Mouse (Mus musculus) liver, embryonic 14.5 days (tissue): ENCODE data around the gene Map4k5. TPM values are rescaled to one million over a fixed set of nuclear protein-coding genes. Genes with fewer than 3 reads are reported as not detected.

Experiments used
- ATAC-seq: fragments of 200-750 bp; cut with Nextera tagmentation; 2 replicates; pipeline ENCODE4 v1.8.0; 2017; ENCODE audit warnings: moderate number of reproducible peaks, mild to moderate bottlenecking, moderate library complexity; ENCODE audit not compliant: insufficient read depth
- DNase-seq, 3 experiments: peaks; one replicate each; pipeline ENCODE4 v3.0.0-alpha.2; 2012 to 2013; ENCODE audit warnings: low read depth in 3 of 3, low spot score in 3 of 3
- H3K27ac ChIP-seq: fragments of 300-500 bp; sonication (generic); 2 replicates; pipeline ENCODE4 v1.5.1; 2014; ENCODE audit warnings: moderate library complexity, mild to moderate bottlenecking, control low read depth, inconsistent platforms
- H3K27me3 ChIP-seq: fragments of 300-500 bp; sonication (generic); 2 replicates; pipeline ENCODE4 v1.6.1; 2014; ENCODE audit warnings: mild to moderate bottlenecking, low read length, moderate library complexity; ENCODE audit not compliant: control insufficient read depth, insufficient read depth
- H3K36me3 ChIP-seq: fragments of 300-500 bp; sonication (generic); replicated peaks from 2 replicates; pipeline ENCODE4 v1.6.1; 2014; ENCODE audit warnings: low read depth; ENCODE audit not compliant: control insufficient read depth, insufficient read depth
- H3K4me1 ChIP-seq, 2 experiments: fragments of 200-500 bp in 1 of 2; fragments of 300-500 bp in 1 of 2; sonication (generic) in 1 of 2; replicated peaks; 2 replicates each; pipeline ENCODE4 v1.6.1; 2012 to 2014; ENCODE audit warnings: antibody characterized with exemption in 1 of 2, inconsistent platforms in 1 of 2, low read length in 1 of 2; ENCODE audit not compliant: control insufficient read depth in 2 of 2, insufficient read depth in 2 of 2
- H3K4me2 ChIP-seq: fragments of 300-500 bp; sonication (generic); 2 replicates; pipeline ENCODE4 v1.6.1; 2014; ENCODE audit warnings: low read depth, mild to moderate bottlenecking, control low read depth, moderate library complexity
- H3K4me3 ChIP-seq, 2 experiments: fragments of 200-500 bp in 1 of 2; fragments of 300-500 bp in 1 of 2; sonication (generic) in 1 of 2; 2 replicates each; pipeline ENCODE4 v1.5.1; 2012 to 2014; ENCODE audit warnings: low read depth in 2 of 2, low read length in 2 of 2, mild to moderate bottlenecking in 2 of 2, control low read depth in 1 of 2, inconsistent platforms in 1 of 2, moderate library complexity in 1 of 2; ENCODE audit not compliant: insufficient read depth in 1 of 2
- H3K9ac ChIP-seq: fragments of 300-500 bp; sonication (generic); replicated peaks from 2 replicates; pipeline ENCODE4 v1.6.1; 2014; ENCODE audit warnings: mild to moderate bottlenecking, control low read depth, moderate library complexity
- H3K9me3 ChIP-seq: fragments of 300-500 bp; sonication (generic); 2 replicates; pipeline ENCODE4 v1.6.1; 2016; ENCODE audit warnings: low read length, mixed read lengths; ENCODE audit not compliant: control insufficient read depth
- CTCF ChIP-seq: IDR thresholded peaks from 2 replicates; pipeline ENCODE4 v1.5.1; 2016; ENCODE audit warnings: antibody characterized with exemption, low read depth, control low read depth
- EP300 ChIP-seq: IDR thresholded peaks from 2 replicates; pipeline ENCODE4 v1.6.1; 2016; ENCODE audit warnings: antibody characterized with exemption, low read depth
- WGBS: fragments of 180-500 bp; shearing (Covaris S2); extraction: QIAGEN DNeasy Blood & Tissue Kit; methylation state at CpG from one replicate; pipeline ENCODE4 v1.1.7; 2014; ENCODE audit not compliant: insufficient replicate concordance; 5-methylcytosine and 5-hydroxymethylcytosine counted together
- polyA plus RNA-seq, 2 experiments: library from polyadenylated mRNA; depleted of rRNA in 1 of 2; stranded (reverse) in 1 of 2; unstranded in 1 of 2; fragments of >200 nt; fragmentation: Nextera tagmentation in 1 of 2; extraction: Ambion mirVana in 1 of 2; gene quantifications; 2 replicates each; pipeline versions ENCODE4 v1.2.1 to v1.2.3; 2012 to 2014

Gene Map4k5
- polyA plus RNA-seq, 2 experiments, result 13.6 to 26.9 TPM

DNA sequence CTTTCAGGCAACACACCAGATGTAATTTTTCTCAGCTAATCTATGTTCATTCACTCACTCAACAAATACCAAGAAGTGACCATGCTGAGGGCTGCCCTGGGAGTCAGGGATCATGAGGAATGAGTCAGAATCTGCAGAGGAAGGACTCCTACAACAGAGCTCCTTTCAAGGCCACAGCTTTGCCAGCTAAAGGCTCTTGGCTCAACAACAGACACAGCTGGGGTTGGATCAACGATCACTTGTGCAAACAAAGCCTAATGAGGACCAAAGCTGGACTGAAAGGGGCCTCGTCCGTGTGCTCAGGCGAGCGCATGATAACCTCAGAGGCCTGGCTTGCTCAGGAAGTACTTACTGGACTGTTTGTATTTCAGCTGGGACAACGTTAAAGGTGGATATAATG, 78.7 kb downstream of the Map4k5 start:
- peaks cover 75% of the 10 kb centered on the region for H3K36me3 ChIP-seq
- no peak overlapping the region for H3K27ac ChIP-seq
- WGBS, result 58% methylated on average over 6 of the region's 6 CpGs
- DNase-seq (no peak), ATAC-seq (no peak)
- TF ChIP-seq CTCF (no peak), EP300 (no peak)
- no peaks in the 10 kb centered on the region for H3K9me3 ChIP-seq
- no peak overlapping the region for H3K9ac ChIP-seq
- H3K4me1 ChIP-seq, result peaks cover 0 to 4% of the 10 kb centered on the region in 2 experiments; a peak in 1 of 4 replicates
- H3K27me3 ChIP-seq, result no peaks in the 10 kb centered on the region
- no peak overlapping the region for H3K4me2 ChIP-seq
- no peak overlapping the region for H3K4me3 ChIP-seq

DNA sequence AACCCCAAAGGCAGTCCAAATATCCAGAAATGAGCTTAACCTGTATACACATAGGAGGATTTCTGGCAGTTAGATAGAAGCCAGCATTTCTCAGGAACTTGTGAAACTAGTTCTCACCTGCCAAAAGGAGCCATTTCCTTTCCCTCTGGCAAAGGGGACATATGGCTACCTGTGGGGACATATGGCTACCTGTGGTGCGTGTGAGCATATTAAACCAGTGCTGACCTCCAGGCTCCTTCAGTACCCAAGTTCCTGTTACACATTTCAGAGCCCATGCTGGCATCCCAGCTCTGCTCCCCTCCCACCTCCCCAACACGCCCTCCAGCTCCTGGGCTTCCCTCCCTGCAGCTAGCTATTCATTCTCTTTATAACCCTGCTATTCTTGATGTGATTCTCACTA, 79.4 kb downstream of the Map4k5 start:
- no peaks in the 10 kb centered on the region for H3K9me3 ChIP-seq
- no peak for TF ChIP-seq EP300
- no peak for TF ChIP-seq CTCF
- WGBS, result 88% methylated on average over 2 of the region's 2 CpGs
- H3K9ac ChIP-seq, result no peak overlapping the region
- no peak overlapping the region for H3K4me2 ChIP-seq
- DNase-seq (no peak), ATAC-seq (no peak)
- H3K36me3 ChIP-seq, result peaks cover 75% of the 10 kb centered on the region
- no peaks in the 10 kb centered on the region for H3K27me3 ChIP-seq
- peaks cover 0 to 4% of the 10 kb centered on the region in 2 experiments; a peak in 1 of 4 replicates for H3K4me1 ChIP-seq
- H3K27ac ChIP-seq, result no peak overlapping the region
- no peak overlapping the region for H3K4me3 ChIP-seq

DNA sequence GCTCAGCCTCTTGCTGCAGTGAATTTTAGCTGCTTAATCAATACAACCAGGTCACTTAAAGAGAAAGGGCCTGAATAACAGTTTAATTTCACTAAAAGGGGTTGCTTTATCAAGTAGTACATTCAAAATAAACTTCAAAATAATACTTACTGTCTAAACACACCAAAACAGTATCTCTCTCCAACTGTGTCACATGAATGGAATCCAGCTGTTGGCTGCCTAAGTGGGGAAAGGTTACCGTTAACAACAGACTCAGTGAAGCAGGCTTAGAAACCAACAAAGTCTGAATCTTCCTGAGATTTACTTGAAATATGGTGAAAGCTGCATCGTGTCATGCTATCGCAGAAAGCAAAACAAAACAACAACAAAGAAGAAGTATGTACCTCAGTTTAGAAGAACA, 80.0 kb downstream of the Map4k5 start:
- ATAC-seq (no peak), DNase-seq (no peak)
- H3K27me3 ChIP-seq, result no peaks in the 10 kb centered on the region
- no peak overlapping the region for H3K4me3 ChIP-seq
- TF ChIP-seq EP300 (no peak), CTCF (no peak)
- H3K36me3 ChIP-seq, result peaks cover 73% of the 10 kb centered on the region
- no peak overlapping the region for H3K27ac ChIP-seq
- H3K9me3 ChIP-seq, result no peaks in the 10 kb centered on the region
- H3K9ac ChIP-seq, result no peak overlapping the region
- H3K4me2 ChIP-seq, result no peak overlapping the region
- peaks cover 0 to 4% of the 10 kb centered on the region in 2 experiments; a peak in 1 of 4 replicates for H3K4me1 ChIP-seq
- WGBS, result 87% methylated on average over 3 of the region's 3 CpGs

GRCm38 (mm10) chr12:69811976-69812375, 81.0 kb downstream of the Map4k5 start:
- Histone ChIP-seq H3K9ac (no peak overlapping the region), H3K4me3 (no peak overlapping the region), H3K27ac (no peak overlapping the region), H3K4me1 (peaks cover 0 to 4% of the 10 kb centered on the region in 2 experiments; a peak in 1 of 4 replicates), H3K9me3 (no peaks in the 10 kb centered on the region), H3K36me3 (peaks cover 72% of the 10 kb centered on the region), H3K27me3 (no peaks in the 10 kb centered on the region), H3K4me2 (no peak overlapping the region)
- ATAC-seq (no peak), DNase-seq (no peak)
- 49% methylated on average over 1 of the region's 1 CpGs for WGBS
- TF ChIP-seq EP300 (no peak), CTCF (no peak)

DNA sequence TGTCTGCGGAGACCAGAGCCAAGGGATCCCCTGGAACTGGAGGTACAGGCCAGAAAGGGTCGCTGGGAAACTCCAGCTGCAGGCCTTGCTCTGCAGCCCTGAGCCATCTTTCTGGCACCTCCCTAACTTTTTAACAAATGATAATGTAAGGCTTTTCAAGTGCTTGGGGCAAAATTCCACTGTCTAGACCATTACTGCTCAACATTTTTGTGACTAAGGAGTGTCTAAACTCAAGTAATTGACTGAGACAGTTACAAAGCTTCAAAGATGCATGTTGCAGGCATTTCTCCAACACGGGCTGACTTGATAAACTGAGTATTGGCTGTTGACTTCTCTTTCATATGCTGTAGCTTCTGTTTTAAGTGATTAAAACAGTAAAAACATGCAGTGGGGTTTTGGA, 83.6 kb downstream of the Map4k5 start:
- TF ChIP-seq EP300, result no peak
- WGBS, result 80% methylated on average over 3 of the region's 3 CpGs
- peaks cover 63% of the 10 kb centered on the region for H3K36me3 ChIP-seq

More for the DNA sequence above, 83.6 kb downstream of the Map4k5 start:
- DNase-seq (no peak), ATAC-seq (no peak)
- Histone ChIP-seq H3K9me3 (no peaks in the 10 kb centered on the region), H3K27ac (no peak overlapping the region), H3K4me3 (no peak overlapping the region), H3K4me1 (peaks cover 0 to under 1% of the 10 kb centered on the region in 2 experiments; a peak in 2 of 4 replicates), H3K9ac (no peak overlapping the region), H3K27me3 (no peaks in the 10 kb centered on the region), H3K4me2 (no peak overlapping the region)
